Mouse (Mus musculus) myocyte (in vitro differentiated cells): ENCODE data around the gene Actl6b.

Source experiments
- POLR2A ChIP-seq: IDR thresholded peaks from one replicate; pipeline ENCODE4 v1.6.1; 2011; ENCODE audit warnings: low read depth, mild to moderate bottlenecking, control low read depth, moderate library complexity; ENCODE audit not compliant: insufficient read length
- POLR2AphosphoS2 ChIP-seq: IDR thresholded peaks from one replicate; pipeline ENCODE4 v1.6.1; 2011; ENCODE audit warnings: low read depth, control low read depth; ENCODE audit not compliant: insufficient read length

GRCm38 (mm10) chr5:137511706-137512105, 41.6 kb upstream of the Actl6b start:
- no peak for TF ChIP-seq POLR2A
- no peak for TF ChIP-seq POLR2AphosphoS2
